Mouse (Mus musculus): ENCODE results near the gene Unc93a. TPM values are rescaled to one million over a fixed set of nuclear protein-coding genes. Genes with fewer than 3 reads are reported as not detected.
"Not testable (repeated sequence)": the region's sequence is repeated elsewhere in the genome, so short reads cannot be mapped to it uniquely, and the experiment has no call there.

The Unc93a gene
- polyA plus RNA-seq, 1 experiment from 2014 or later, result not detected

- H3K9ac ChIP-seq (ENCODE audit: low read length); H3K4me1 ChIP-seq (replicated peaks; ENCODE audit: control insufficient read depth, insufficient read depth, low read length); ATAC-seq (replicated peaks; ENCODE audit: low FRiP score, low TSS enrichment, low read depth); H3K27me3 ChIP-seq (replicated peaks; ENCODE audit: control insufficient read depth, insufficient read depth, low read length); H3K36me3 ChIP-seq (ENCODE audit: control insufficient read depth, insufficient read depth, low read length); H3K4me3 ChIP-seq (ENCODE audit: low read depth, low read length); H3K4me2 ChIP-seq (ENCODE audit: low read length); H3K9me3 ChIP-seq (ENCODE audit: control insufficient read depth, low read length); DNase-seq (ENCODE audit: low spot score); H3K27ac ChIP-seq (ENCODE audit: low read depth): not testable (repeated sequence)
- no CpG with 5 or more reads among the region's 2 CpGs for WGBS
Measured at GRCm38 (mm10) chr17:13142665-13143064, 11.1 kb upstream of the Unc93a start.

GRCm38 (mm10) chr17:13135356-13135755 lies 3.7 kb upstream of the Unc93a start:
- H3K9ac ChIP-seq (ENCODE audit: low read length); ATAC-seq (replicated peaks; ENCODE audit: low FRiP score, low TSS enrichment, low read depth); H3K9me3 ChIP-seq (ENCODE audit: control insufficient read depth, low read length); H3K27ac ChIP-seq (ENCODE audit: low read depth); H3K36me3 ChIP-seq (ENCODE audit: control insufficient read depth, insufficient read depth, low read length); H3K4me1 ChIP-seq (replicated peaks; ENCODE audit: control insufficient read depth, insufficient read depth, low read length); DNase-seq (ENCODE audit: low spot score); H3K27me3 ChIP-seq (replicated peaks; ENCODE audit: control insufficient read depth, insufficient read depth, low read length); H3K4me2 ChIP-seq (ENCODE audit: low read length); H3K4me3 ChIP-seq (ENCODE audit: low read depth, low read length): not testable (repeated sequence)
- 82% methylated on average over 1 of the region's 6 CpGs for WGBS

- whole genome bisulfite sequencing, result 83% methylated on average over 8 of the region's 8 CpGs
- not testable (repeated sequence) for DNase-seq (ENCODE audit: low spot score); H3K4me2 ChIP-seq (ENCODE audit: low read length); H3K4me1 ChIP-seq (replicated peaks; ENCODE audit: control insufficient read depth, insufficient read depth, low read length); H3K9me3 ChIP-seq (ENCODE audit: control insufficient read depth, low read length); H3K36me3 ChIP-seq (ENCODE audit: control insufficient read depth, insufficient read depth, low read length); H3K27me3 ChIP-seq (replicated peaks; ENCODE audit: control insufficient read depth, insufficient read depth, low read length); H3K4me3 ChIP-seq (ENCODE audit: low read depth, low read length); H3K27ac ChIP-seq (ENCODE audit: low read depth); H3K9ac ChIP-seq (ENCODE audit: low read length); ATAC-seq (replicated peaks; ENCODE audit: low FRiP score, low TSS enrichment, low read depth)
Measured at GRCm38 (mm10) chr17:13132352-13132751, 742 bp upstream of the Unc93a start.

GRCm38 (mm10) chr17:13129737-13130465 lies 1.7 kb downstream of the Unc93a start:
- H3K27ac ChIP-seq (ENCODE audit: low read depth); DNase-seq (ENCODE audit: low spot score); H3K27me3 ChIP-seq (replicated peaks; ENCODE audit: control insufficient read depth, insufficient read depth, low read length); H3K9ac ChIP-seq (ENCODE audit: low read length); ATAC-seq (replicated peaks; ENCODE audit: low FRiP score, low TSS enrichment, low read depth); H3K4me1 ChIP-seq (replicated peaks; ENCODE audit: control insufficient read depth, insufficient read depth, low read length); H3K36me3 ChIP-seq (ENCODE audit: control insufficient read depth, insufficient read depth, low read length); H3K4me3 ChIP-seq (ENCODE audit: low read depth, low read length); H3K9me3 ChIP-seq (ENCODE audit: control insufficient read depth, low read length); H3K4me2 ChIP-seq (ENCODE audit: low read length): not testable (repeated sequence)
- WGBS, result 70% methylated on average over 9 of the region's 11 CpGs

DNA sequence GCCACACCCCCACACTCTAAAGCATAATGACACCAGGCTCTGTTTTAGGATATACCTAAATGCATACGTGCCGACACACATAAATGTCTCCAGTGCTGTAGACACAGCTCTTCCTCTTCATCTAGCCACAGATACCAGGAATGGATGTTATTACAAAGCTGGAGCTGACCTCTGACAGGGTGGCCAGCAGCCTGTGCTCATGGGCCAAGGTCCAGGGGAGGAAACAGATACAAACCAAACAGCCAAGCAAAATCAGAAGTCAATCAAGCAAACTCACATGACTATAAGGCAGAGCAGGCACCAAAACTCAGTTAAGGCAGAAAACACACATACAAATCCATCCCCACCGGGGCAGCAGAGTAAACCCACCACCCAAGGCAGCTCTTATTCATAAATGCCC lies 2.3 kb downstream of the Unc93a start:
- not testable (repeated sequence) for H3K9me3 ChIP-seq (ENCODE audit: control insufficient read depth, low read length); H3K4me3 ChIP-seq (ENCODE audit: low read depth, low read length); H3K27ac ChIP-seq (ENCODE audit: low read depth); H3K4me1 ChIP-seq (replicated peaks; ENCODE audit: control insufficient read depth, insufficient read depth, low read length); H3K27me3 ChIP-seq (replicated peaks; ENCODE audit: control insufficient read depth, insufficient read depth, low read length); ATAC-seq (replicated peaks; ENCODE audit: low FRiP score, low TSS enrichment, low read depth); H3K36me3 ChIP-seq (ENCODE audit: control insufficient read depth, insufficient read depth, low read length); DNase-seq (ENCODE audit: low spot score); H3K9ac ChIP-seq (ENCODE audit: low read length); H3K4me2 ChIP-seq (ENCODE audit: low read length)
- no CpG with 5 or more reads among the region's 3 CpGs for WGBS

- H3K9ac ChIP-seq (ENCODE audit: low read length); DNase-seq (ENCODE audit: low spot score); H3K4me1 ChIP-seq (replicated peaks; ENCODE audit: control insufficient read depth, insufficient read depth, low read length); H3K27me3 ChIP-seq (replicated peaks; ENCODE audit: control insufficient read depth, insufficient read depth, low read length); H3K4me2 ChIP-seq (ENCODE audit: low read length); ATAC-seq (replicated peaks; ENCODE audit: low FRiP score, low TSS enrichment, low read depth); H3K36me3 ChIP-seq (ENCODE audit: control insufficient read depth, insufficient read depth, low read length); H3K27ac ChIP-seq (ENCODE audit: low read depth); H3K9me3 ChIP-seq (ENCODE audit: control insufficient read depth, low read length); H3K4me3 ChIP-seq (ENCODE audit: low read depth, low read length): not testable (repeated sequence)
- 18% methylated on average over 2 of the region's 3 CpGs for WGBS
Measured at GRCm38 (mm10) chr17:13124241-13124640, 7.4 kb downstream of the Unc93a start.

- 80% methylated on average over 2 of the region's 5 CpGs for WGBS
- not testable (repeated sequence) for H3K4me3 ChIP-seq (ENCODE audit: low read depth, low read length); H3K36me3 ChIP-seq (ENCODE audit: control insufficient read depth, insufficient read depth, low read length); H3K4me1 ChIP-seq (replicated peaks; ENCODE audit: control insufficient read depth, insufficient read depth, low read length); H3K9me3 ChIP-seq (ENCODE audit: control insufficient read depth, low read length); H3K9ac ChIP-seq (ENCODE audit: low read length); DNase-seq (ENCODE audit: low spot score); H3K27me3 ChIP-seq (replicated peaks; ENCODE audit: control insufficient read depth, insufficient read depth, low read length); H3K4me2 ChIP-seq (ENCODE audit: low read length); H3K27ac ChIP-seq (ENCODE audit: low read depth)
- ATAC-seq (replicated peaks; ENCODE audit: low FRiP score, low TSS enrichment, low read depth), result 0 out of 2 replicates have a peak, but pooled peaks have one; percentile 17
Measured at GRCm38 (mm10) chr17:13123308-13124038, 8.1 kb downstream of the Unc93a start.

GRCm38 (mm10) chr17:13112504-13113291 lies 18.9 kb downstream of the Unc93a start:
- not testable (repeated sequence) for H3K27me3 ChIP-seq (replicated peaks; ENCODE audit: control insufficient read depth, insufficient read depth, low read length); H3K4me2 ChIP-seq (ENCODE audit: low read length); ATAC-seq (replicated peaks; ENCODE audit: low FRiP score, low TSS enrichment, low read depth); DNase-seq (ENCODE audit: low spot score); H3K9me3 ChIP-seq (ENCODE audit: control insufficient read depth, low read length); H3K4me1 ChIP-seq (replicated peaks; ENCODE audit: control insufficient read depth, insufficient read depth, low read length); H3K9ac ChIP-seq (ENCODE audit: low read length); H3K4me3 ChIP-seq (ENCODE audit: low read depth, low read length); H3K27ac ChIP-seq (ENCODE audit: low read depth); H3K36me3 ChIP-seq (ENCODE audit: control insufficient read depth, insufficient read depth, low read length)
- WGBS, result 63% methylated on average over 3 of the region's 9 CpGs

All from intestine, embryonic 14.5 days (tissue).